Mouse (Mus musculus) mesoderm, embryonic 11.5 days (tissue): ENCODE measurements at regions not wholly inside any gene's neighbourhood (a gene's known extent, or its start where the extent isn't known, plus 50 kb on each side); places are given as distances from the start of the nearest gene placed in this dataset.

Source experiments
- DNase-seq: peaks from one replicate; pipeline ENCODE4 v3.0.0-alpha.2; 2012; ENCODE audit warnings: low read depth, low spot score

- DNase-seq, result no peak
These were observed 849.2 kb upstream of the Cldn34c4 start for GRCm38 (mm10) chrX:128585496-128586105.

GRCm38 (mm10) chrX:128577402-128577801 is 841.0 kb upstream of the Cldn34c4 start:
- no peak for DNase-seq

GRCm38 (mm10) chrX:128576269-128576871 is 840.0 kb upstream of the Cldn34c4 start:
- DNase-seq, result peak; percentile 29
